Mouse (Mus musculus) urinary bladder, postnatal 36 days (tissue): Measurements from ENCODE around the gene Gabarapl1.
A peak's percentile ranks its signal among the peaks of the same experiment; 100 is the strongest.
"Not testable (repeated sequence)": the region's sequence is repeated elsewhere in the genome, so short reads cannot be mapped to it uniquely, and the experiment has no call there.

Source experiments
- DNase-seq, 2 experiments: peaks; one replicate each; pipeline ENCODE4 v3.0.0; 2022; ENCODE audit warnings: low spot score in 2 of 2, mixed read lengths in 1 of 2

The Gabarapl1 gene

DNA sequence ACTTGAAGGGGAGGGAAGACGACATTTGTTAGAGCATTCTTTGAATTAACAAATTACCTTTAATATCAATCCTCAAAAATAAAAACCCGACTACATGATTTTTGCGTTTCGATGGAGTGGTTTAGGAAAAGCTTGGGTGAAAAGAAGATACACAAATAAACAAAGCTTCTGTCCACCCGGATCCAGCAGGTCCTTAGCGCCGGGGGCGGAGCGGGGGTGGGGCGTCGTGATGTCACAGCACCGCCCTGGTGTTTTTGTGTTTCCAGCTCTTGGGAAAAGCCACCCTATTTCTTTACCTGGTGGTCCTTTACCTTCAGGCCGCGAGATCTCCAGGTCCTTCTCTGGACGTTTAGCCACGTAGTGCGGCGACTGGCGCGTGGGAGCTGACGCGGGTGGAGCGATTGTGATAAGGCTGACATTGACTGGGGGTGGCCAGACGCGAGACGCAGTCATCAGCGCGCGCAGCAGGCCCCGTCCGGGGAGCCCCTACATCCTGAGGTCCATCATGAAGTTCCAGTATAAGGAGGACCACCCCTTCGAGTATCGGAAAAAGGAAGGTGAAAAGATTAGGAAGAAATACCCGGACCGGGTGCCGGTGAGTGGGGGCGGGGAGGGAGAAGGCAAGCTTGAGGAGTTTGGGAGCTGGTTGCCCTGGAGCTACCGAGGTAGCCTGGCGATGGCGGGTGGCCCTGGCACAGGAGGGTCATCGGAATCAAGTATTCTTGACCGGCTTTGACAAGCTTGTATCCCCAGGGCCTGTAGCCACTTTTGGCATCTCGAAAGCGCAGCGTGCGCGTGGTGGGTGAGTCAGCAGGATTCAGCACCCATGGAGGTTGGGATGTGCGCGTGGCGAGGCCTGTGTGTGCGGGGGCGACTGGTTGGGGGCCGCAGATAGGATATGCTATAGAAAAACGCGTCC, at the start of gene Gabarapl1:
Gabarapl1 (plus strand) TSS at position 219 of the 919 bp plus-strand sequence.
- DNase-seq = peak; percentile 80 to 86

DNA sequence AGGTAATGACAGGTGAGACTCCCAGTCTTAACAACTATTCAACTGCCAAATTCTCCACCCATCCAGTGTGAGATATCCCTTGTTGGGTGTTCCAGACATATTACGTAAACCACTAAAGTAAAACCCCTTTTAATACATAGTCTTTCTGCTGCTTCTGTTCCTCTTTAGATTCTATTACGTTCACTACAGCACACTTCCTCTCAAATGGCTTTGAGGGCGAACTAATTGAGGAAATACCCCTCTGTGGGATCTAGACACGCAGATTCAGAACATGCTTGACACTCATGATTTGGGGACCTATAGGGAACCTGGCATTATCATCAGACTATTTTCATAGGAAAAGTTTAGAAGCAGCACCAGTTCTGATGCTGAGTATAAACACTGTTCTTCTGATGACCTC, 38.0 kb upstream of the Gabarapl1 start:
- DNase-seq = no peak

DNA sequence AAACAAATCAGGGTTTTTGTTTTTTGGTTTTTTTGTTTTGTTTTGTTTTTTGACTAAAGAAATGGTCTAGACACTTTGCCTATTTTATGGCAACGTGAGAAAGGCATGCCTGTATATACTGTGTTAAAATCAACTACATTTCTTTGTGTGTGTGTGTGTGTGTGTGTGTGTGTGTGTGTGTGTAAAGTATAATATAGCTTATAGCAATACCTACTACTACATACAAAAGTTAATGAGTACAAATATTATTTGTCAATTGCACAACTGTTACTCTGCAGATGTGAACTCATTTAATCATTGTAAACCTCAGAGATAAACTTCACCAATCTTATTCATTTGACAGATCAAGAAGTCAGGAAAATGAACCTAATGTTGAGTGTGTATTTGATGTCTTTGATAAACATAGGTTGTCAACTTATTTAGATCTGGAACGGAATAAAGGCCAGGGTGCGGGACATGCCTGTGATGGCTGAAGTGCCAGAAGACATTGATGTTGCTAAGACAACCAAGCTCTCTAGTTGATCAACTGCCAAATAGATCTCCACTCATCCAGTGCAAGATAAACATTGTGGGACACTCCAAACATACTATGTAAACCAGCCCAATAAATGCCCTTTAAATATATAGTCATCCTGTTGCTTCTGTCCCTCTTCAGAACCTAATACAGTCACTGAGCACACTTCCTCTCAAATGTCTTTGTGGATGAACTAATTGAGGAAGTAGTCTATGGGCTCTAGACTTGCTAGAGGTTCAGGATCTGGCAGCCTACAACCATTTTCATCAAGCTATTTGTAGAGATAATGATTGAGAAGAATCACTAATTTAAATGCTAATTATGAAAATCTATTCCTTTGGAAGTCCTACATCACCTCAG, 35.4 kb upstream of the Gabarapl1 start:
- DNase-seq = no peak

DNA sequence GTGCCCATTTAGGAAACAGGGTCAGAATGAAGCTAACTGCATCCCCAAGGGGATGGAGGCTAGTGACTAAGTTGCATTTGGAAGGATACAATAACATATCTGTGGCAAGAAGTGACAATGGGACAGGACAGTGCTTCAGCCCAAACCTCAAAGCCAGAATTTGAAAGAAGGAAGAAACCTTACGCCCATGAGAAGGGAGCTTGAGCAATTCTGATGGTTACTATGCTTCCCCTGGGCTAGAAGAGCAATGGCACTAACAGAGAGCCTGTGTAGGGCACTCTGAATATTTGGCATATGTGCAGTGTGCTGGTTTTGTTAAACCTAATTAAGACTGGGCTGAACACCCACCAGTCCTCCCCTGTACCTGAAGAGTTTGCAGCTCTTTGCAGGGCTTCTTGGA, 33.4 kb upstream of the Gabarapl1 start:
- not testable (repeated sequence) for DNase-seq

DNA sequence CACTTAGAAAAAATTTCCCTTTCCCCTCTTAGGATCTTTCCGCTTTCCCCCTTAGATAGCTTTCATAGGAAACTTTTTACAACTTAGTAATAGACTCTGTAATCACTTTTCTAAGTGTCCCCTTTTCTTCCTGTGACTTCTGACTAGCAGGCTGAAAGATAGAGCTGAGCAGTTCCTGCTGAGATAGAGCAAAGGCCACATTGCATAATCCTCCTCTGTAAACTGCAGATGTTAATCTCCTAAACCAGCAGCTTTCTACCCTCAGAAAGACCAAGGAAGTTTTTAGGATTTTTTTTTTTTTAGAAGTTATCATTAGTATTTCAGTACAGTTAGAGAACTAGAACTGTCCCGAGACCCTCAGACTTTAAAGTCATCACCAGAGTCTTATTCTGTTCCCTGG, 29.5 kb upstream of the Gabarapl1 start:
- DNase-seq = no peak

DNA sequence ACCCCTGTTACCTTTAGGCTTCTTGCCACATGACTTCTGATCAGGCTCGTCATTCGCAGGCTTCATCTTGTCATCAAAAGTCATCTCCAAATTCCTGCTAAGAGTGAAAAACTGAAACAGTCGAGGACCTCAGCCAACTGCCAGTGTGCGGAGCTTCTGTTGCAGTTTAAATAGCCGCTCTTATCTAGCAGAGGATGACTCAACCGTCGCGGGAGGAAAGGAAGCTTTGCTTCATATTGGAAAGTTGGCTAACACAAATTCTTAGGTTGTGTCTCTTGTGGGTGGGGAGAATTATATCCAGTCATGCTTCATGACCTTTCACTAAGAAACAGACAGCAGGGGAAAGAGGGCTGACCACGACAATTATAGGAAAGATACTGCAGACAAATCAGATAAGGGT, 25.9 kb upstream of the Gabarapl1 start, which contains the start of gene Olr1:
Olr1 (minus strand) TSS at position 142 of the 400 bp plus-strand sequence.
- DNase-seq = no peak

DNA sequence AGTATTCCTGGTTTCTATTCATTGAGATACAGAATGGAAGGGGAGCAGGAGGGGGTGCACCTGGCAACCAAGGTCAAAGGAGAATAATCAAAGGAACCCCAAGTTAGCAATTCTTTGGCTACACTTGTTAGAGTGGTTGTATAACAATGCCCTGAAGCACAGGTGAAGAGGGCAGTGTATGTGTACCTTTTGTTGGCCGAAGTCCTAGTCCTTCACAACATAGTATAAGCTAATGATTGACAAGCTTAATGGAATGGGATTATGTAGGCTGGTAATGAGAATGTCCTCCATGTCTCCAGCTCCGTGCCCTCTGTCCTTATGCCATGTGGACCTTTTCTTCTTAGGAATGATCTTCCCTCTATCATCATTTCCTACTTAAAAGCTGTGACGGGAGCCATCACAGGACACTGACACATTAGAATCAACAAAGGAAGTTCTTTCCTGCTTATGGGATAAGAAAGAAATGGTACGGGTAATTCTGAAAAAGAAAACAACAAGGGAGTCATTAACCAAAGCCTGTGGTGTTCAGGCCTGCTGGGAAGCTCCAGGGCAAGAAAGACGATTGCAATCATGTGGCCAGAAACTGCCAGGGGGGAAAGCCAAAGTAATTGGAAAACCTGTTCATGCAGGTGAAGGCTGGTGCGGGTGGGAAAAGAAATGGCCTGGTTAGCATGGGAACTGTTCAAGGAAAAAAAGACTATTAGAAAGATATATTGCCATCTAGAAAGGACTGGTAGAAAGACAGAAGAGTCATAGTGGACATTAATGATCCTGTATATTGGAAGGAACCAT, 22.6 kb upstream of the Gabarapl1 start:
- DNase-seq = no peak

DNA sequence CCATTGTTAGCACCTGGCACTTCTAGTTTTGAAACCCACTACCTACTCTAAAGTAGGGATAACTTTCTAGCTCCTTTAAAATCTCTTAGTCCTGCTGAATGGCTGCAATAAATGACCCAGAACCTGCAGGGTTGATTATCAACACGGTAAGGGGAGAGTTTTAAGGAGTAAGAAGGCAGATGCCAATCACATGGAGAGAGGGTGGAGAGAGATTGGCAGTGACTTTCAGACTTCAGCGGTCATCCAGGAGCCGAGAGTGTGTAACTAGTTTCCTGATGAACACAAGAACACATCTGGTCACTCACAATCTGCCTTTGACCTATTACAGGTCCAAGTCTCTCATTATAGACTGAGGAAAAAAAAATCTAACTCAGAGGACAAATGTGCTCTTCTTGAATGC, 20.6 kb upstream of the Gabarapl1 start, which contains the start of gene Tmem52b:
Tmem52b (plus strand) TSS at position 189 of the 400 bp plus-strand sequence.
- DNase-seq = no peak

DNA sequence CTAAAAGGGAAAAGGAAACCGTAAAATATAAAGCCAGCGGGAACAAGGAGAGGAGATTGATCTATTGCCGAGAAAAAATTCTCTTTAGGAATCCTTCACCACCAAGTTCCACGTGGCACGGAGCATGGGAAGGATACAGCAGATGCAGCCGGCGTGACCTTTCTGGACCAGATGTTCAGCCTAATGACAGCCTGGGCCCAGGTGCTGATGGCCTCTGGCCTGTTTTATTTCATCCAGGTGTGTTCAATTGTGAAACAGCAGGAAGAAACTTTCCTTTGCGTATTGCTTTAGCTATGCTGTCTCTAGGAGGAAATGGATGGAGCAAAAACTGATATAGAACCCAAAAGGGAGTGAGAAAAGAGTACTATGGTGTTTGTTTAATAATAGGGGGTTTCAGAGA, 20.1 kb upstream of the Gabarapl1 start:
- DNase-seq = no peak

DNA sequence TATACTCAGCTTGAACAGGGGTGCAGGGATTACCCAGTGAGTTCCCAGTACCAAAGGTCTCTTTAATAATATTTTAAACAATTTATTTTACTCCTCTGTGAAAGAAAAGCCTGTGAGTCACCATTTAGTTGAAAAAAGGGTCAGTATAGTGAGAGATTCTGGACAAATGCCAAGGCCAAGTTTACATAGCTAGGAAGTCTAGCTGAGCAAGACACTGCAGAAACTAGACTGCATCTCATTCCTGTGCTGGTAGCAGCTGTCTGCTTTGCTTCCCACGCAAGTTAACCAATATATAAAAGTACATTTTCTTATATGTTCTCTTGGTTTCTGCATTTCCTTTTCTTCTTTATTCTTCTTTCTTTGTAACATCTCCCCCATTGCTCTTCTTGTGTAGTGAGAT, 19.6 kb upstream of the Gabarapl1 start:
- no peak for DNase-seq

DNA sequence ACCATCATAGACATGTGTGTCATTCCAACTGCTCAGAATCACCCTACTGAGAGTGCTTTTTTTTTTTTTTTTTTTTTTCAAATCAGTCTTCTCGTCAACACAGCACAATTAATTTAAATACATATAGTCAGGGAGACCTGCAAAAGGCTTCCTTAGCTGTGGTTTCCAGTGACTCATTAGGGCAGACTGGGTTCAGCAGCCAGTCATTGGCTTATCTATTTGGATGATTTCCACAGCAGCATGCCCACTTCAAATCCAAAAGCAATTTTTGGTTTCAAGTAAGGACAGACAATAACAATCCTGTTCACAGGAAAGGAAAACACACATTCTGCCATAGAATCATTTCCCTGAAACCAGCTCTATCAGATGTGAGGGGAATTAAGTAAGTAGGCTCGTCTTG, 18.6 kb upstream of the Gabarapl1 start:
- DNase-seq = no peak

DNA sequence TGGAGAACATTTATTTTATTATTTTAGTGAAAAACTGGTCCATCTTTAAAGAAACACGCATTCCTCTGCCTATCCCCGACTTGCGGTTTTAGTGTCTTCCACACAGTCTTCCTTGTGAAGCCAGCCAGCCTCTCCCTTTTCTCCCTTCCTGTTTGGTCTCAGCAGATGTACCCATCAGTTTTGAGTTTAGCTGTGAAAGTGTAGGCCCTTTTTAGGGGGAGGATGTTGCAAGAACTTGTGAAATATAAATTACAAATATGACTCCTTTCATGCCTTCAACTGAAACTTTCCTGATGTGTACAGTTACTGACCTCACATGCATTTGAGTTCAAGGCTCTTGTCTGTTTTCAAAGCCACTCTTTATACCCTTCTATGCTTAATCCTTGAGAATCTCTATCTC, 17.9 kb upstream of the Gabarapl1 start:
- DNase-seq = no peak

DNA sequence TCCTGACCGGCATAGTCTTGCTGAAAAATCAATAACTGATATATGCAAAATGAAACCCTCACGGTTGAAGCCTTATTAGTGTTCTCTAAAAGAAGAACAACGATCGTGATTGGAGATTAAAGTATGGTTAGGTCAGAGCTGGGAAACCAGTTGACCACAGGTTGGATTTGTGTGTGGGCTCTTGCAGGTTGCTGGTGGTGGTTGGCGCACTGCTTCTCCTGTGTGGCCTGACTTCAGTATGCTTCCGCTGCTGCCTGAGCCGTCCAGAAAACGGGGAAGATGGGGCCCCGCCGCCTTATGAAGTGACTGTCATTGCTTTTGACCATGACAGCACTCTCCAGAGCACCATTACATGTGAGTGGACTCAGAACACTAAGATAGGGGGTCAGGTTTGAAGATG, 16.6 kb upstream of the Gabarapl1 start:
- DNase-seq = no peak

DNA sequence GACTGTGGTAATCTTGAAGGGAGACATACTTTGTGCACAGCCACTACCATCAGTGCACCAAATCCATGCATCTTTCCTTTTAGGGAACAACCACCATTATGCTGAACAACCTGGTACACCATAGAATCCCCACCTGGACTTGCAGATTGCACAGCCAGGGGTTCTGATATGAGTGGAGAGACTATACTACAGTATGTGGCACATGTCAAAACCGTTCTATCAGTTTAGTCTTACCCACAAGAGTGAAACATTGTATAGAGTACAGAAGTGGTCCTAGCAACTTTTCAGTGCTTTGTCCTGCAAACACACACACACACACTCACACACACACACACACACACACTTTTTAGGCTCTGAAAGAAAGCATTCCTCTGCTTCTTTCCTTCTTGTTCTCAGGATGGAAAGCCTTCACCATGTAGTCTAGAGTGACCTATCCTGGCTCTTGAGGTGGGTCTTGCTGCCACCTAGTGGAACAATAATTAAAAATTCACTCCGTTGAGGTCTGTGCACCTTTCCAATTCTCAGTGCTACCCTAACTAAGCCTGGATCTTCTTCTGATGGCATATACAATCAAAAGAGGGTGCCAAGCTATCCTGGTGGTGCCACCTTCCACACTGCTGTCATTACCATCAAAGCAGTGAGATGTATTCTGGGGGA, 15.1 kb upstream of the Gabarapl1 start:
- DNase-seq = peak in 1 of 2 experiments; percentile 20

DNA sequence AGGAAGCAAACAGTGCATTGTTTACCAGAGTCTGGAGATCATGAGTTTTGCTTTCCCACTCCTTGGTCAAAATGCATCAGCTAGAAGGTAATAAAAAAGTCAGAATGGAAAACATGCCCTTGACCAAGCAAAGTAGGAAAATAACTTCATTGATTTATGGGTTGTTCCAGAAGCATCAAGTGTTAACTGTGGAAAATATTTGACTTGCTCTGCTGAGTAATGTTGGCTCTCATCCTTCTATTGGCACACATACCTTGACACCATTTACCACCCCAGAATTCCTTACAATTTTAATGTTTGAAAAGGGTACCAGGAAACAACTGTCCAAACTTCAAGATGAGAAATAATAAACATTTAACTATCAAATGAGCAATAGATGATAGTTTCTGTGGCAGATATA, 6.9 kb upstream of the Gabarapl1 start:
- no peak for DNase-seq

DNA sequence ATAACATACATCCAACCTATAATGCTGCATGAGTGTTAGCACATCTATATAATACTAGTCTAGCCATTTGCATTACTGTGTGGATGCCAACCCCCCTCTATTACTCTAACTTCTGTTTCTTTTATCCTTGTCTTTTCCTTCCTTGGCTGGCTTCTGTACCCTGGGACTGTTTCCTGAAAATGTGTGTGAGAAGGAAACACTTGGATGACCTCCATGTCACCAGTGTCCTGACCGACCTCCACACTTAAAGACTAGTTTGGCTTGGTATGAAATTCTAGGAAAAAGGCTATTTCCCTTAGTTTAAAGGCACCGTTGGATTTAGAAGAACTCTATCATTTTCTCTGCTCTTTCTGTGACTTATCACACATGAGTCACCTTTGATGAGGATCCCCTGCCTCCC, 5.5 kb upstream of the Gabarapl1 start:
- no peak for DNase-seq

DNA sequence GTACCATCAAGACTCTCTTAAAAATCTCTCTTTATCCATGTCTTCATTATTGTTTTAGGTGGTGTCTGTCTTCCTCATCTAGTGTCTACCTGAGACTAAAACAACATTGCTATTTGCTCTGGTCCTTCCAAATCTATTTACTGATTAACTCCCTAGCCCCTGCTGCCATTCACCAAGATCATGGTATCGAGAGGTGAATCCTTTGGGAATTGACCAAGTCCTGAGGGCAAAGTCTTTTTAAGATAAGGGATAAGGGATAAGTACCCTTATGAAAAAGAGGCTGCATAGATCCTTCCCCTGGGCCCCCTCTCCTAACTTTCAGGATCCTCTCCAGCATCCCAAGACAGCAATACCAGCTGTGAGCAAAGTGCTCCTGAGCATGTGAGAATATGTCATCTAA, 3.4 kb upstream of the Gabarapl1 start:
- no peak for DNase-seq

DNA sequence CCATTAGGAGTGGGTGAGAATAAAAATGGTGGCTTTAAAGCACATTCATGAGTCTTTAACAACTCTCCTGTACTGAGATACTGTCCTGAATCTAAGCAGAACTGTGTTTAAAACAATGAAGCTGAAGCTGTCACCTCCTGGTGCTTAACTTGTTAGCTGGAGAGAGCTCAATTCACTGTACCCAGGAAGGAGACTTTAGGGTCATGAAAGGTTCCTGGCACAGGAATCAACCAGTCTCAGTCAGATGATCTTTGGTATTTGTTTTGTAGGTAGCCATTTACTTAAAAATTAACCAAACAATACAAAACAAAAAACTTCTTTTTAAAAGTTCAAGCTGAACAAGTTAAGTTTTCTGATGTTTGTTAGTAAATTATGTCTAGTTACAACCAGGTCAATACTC, 2.7 kb upstream of the Gabarapl1 start:
- no peak for DNase-seq

DNA sequence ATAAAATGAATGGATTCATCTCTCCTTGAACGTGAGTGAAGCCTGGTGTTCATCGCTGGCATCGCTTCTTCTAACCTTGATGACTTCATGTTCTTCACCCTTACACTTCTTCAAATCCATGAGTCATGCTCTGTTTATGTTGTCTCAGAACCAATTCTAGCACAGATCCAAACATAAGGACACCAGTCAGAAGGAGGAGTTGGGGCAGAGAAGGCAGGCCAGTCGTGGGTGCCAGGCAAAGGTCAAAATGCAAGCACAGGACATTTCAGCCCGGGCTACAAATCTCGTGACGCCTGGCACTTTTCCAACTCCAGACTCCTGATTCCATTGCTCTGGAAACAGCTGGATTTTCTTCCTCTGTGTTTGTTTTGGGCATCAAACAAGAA, 411 bp upstream of the Gabarapl1 start:
- DNase-seq = peak; percentile 28 to 79

DNA sequence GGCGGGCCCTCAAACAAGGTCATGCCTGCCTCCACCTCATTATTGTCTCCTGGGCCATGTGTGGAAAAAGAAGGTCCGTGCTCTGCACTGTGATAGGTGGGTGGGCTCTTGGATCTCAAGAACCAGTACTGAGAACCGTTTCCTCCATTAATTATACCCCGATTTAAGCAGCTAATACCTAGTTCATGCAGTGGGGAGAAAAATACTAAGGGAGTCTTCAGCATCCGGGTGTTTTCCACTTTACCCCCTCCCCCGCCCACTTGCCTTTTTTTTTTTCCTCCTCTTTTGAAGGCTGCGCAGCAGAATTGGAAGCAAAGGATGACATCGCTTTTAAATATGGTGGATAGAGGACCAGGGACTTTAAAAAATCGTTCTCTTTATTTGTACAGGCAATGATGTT, 1.1 kb downstream of the Gabarapl1 start:
- DNase-seq = no peak

DNA sequence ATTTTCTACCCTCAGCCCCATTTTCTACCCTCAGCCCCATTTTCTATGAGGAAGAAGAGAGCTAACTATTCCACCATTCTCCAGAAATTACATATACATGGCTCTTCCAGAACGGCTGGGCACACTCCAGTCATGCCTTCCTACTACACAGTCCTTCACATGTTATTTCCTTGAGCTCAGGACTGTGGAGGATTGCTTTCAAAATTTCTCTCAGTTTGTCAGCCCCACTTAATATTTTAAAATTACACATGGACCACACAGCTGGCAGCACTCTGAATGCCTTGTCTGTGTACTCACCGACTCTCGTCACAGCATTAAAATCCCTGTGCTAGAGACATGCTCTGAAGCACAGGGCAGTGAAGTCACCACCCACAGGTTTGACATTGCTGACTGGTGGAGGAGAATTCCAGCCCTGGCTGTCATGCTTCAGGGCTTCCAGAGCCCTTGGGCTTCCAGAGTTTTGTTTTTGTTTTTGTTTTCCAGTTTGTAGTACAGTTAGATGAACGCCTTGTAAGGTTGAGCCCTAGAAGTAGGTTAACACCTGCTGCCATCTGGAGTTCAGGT, 1.7 kb downstream of the Gabarapl1 start:
- DNase-seq = no peak
